Mouse (Mus musculus) testis, postnatal 14 days (tissue): ENCODE data around the gene 1700003E16Rik.
A peak's percentile ranks its signal among the peaks of the same experiment; 100 is the strongest.
"Not testable (repeated sequence)": the region's sequence is repeated elsewhere in the genome, so short reads cannot be mapped to it uniquely, and the experiment has no call there.

Source experiments
- DNase-seq: peaks from one replicate; pipeline ENCODE4 v3.0.0; 2021; ENCODE audit warnings: low spot score

The 1700003E16Rik gene

GRCm38 (mm10) chr6:83159456-83159855 lies 3.3 kb downstream of the 1700003E16Rik start:
- not testable (repeated sequence) for DNase-seq

DNA sequence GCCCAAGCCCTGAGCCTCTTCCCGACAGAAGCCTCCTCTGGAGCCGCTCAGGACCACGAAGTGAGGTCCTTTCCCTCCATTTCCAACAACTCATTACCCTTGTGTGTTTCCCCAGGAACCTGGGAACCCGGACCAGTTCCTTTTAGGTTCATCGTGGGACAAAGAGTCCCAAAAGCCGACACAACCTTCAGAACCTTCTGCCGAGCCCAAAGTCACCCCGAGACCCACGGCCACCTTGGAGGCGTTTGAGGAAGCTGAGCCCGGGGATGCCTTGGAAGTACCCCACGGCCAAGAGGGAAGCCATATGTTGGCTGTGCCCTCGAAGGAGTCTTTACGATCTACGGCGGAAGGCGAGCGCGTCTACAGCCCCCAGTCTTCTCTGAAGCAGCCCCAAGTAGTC lies 5.2 kb downstream of the 1700003E16Rik start:
- no peak for DNase-seq

DNA sequence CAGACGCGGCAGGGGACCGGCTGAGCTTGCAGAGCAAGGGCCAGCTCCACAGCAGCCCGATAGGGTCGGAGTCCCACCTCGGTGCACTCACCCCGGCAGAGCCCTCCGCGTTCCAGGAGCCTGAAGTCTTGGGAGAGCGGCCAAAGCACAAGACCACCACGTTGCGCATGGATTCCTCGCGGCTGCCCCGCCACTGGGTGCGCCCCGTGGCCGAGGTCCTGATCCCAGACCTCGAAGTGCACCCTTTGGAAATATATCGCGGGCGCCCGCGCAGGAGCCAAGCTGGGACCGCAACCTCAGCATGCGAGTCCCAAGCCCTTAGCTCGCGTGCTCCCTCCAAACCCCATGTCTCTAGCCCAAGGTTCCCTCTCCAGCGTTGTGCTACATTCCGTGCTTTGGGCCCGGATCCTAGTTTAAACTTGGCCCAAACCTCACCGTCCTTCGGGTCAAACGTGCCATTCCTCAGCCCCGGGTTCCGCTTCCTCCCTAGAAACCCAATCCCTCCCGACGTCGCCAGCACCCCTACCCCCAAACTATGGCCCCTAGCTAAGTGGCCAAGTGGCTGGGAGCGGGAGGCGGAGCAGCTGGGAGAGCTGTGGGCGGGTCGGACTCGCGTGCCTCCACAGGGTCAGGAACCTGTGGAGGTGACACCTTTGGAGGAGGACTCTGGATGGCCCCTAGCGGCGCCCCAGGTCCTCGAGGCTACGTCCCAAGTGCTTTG lies 5.9 kb downstream of the 1700003E16Rik start:
- peak; percentile 63 for DNase-seq

DNA sequence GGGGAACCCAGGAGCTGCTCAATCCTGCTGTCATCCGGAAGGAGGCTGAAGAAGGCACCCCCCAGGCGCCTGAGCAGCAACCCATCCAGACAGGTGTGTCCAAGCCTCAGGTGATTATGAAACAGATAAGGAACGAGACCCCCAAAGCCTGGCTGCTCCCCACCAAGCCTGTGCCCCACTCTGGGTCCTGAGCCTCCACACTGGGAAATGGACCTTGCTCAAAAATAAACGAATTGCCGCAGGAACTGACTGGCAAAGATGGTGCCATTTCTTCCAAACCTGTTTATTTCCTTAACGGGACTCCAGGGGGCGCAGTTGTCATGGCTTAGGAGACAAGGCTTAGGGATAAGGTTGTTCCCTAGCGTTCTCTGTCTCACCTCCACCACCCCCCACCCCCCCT lies 6.5 kb downstream of the 1700003E16Rik start:
- peak; percentile 66 for DNase-seq

- DNase-seq, result no peak
Observed at GRCm38 (mm10) chr6:83165026-83165606, 8.9 kb downstream of the 1700003E16Rik start.

GRCm38 (mm10) chr6:83165607-83166242 lies 9.5 kb downstream of the 1700003E16Rik start, which contains the start of gene Dctn1:
TSS of gene Dctn1 (plus strand) at chr6:83165920.
- DNase-seq, result peak; percentile 94

GRCm38 (mm10) chr6:83166243-83166630 lies 10.0 kb downstream of the 1700003E16Rik start:
- no peak for DNase-seq

DNA sequence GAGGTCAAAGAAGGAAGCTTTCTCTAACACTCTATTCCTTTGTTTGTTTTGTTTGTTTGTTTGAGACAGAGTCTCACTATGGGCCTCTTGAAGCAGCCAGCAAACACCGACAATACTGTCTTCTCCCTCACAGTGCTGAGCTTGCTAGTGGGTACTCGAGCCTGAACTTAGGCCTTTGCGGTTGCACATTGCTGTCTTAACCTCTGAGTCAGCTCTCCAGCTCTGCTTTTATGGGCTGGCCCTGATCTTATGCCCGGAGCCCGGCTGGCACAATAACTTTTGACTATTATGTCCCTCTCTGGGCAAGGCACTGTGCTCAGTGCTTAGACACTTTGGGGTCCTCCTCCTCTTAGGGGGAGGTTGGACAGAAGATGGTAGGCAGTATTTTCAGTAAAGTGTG lies 13.7 kb downstream of the 1700003E16Rik start:
- no peak for DNase-seq

GRCm38 (mm10) chr6:83171063-83171462 lies 14.9 kb downstream of the 1700003E16Rik start:
- no peak for DNase-seq

- no peak for DNase-seq
Observed at GRCm38 (mm10) chr6:83172240-83172920, 16.2 kb downstream of the 1700003E16Rik start.

DNA sequence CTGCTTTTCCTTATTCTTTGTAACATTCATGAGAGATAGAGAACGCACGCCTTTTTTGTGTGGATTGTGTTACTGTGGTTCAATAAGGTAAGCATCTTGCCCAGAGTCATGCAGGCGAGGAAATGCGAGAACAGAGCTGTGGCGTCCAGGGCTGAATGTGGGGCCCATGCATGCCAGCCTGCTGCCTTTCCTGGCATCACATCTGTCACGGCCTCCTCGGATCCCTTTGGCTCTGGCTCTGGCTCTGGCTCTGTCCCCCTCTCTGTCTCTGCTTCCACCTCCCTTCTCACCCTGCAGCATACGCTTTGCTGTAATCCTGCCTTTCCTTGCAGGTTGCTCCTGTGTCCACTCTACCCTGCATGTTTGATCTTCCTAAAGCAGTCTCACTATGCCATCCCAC lies 19.8 kb downstream of the 1700003E16Rik start:
- DNase-seq, result no peak

DNA sequence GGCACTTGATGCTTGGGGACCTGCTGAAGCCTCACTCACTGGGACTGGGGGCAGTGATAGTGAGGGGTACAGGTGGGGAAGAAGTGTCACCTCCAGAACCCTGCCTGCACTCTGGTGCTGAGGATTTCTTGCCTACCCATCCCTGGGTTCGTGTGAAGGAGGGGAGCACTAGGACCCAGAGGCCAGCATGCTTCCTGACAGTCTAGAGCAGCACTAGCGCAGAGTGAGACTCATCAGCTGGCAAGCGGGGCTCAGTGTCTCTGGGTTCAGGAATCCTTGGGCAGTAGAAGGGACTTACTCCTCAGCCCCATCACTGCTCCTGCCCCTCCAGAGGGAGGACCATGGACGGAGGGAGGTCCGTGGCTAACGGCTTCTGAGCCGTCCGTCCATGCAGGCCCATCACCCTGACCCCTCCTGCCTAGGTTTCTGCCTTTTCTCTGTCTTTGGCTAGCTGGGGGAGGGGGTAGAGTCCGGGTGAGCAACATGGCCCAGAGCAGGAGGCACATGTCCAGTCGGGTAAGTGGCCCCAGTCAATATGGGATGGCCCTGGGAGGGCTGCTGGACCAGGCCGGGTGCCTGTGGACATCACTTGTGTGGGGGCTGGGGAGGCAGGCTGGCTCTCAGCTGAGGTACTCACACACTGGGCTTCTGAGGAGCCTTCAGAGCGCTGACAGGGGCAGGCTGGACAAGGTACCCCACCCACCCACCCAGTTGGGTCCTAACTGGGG lies 23.4 kb downstream of the 1700003E16Rik start:
- DNase-seq, result no peak

DNA sequence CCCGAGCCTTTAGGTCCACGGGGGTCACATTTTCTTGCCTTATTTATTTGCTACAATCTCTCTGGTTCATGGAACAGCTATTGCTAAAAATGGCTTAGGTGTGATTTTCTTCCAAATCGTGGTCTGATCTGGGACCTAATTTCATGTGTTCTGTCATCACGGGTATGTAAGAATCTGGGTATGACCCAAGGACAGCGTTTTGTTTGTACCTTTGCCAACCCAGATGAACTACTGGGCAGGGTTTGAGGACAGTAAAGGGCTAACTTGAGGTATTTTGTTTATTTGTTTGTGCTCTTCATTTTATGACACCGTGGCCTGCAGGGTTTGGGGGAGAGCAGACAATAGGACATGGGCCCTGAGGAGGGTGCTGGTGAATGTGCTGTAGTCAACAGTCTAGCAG lies 24.4 kb downstream of the 1700003E16Rik start:
- DNase-seq, result no peak

GRCm38 (mm10) chr6:83184858-83185435 lies 28.7 kb downstream of the 1700003E16Rik start:
- DNase-seq, result no peak

DNA sequence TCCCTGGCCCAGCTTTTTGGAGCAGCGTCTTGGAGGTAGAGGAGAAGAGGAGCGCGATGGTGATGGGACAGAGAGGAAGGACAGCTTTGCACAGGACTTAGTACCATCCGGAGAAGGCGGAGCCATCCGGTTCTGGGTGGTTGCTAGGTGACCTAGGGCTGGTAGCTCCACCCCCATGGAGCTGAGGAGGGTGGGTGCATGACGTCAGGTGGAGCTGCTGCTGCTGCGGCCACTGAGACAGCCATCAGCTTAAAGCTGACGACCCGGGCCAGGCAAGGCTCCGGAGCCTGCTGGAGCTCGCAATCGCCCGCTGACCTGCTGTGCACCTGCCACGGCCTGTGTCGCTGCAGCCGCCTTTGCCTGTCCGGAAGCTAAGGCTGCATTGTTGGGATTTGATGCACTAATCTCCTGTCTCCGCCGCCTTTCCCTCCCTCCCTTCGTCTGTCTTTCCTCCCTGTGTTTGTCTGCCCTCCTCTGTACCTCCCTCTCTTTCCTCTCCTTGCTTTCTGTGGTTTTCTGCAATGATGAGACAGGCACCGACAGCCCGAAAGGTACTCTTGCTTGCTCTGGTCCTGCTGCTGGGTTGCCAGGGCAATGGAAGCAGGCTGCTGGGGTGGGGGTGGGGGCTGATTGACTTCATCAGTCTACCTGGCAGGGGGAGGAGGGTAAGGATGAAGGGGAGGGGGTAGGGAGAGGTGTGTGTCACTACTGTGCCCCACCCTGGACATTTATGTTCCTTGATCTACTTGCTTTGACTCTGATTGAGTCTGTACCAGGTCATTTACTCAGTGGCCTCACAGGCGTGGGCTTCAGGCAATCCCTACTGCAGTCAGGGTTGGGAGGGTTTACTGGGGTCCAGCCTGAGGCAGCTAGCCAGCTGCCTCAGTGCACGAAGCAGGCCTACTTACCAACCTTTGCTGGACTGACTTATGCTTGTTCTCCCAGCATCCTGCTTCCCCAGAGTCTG lies 30.0 kb downstream of the 1700003E16Rik start:
- peak; percentile 64 for DNase-seq

GRCm38 (mm10) chr6:83186946-83187345 lies 30.7 kb downstream of the 1700003E16Rik start:
- no peak for DNase-seq

DNA sequence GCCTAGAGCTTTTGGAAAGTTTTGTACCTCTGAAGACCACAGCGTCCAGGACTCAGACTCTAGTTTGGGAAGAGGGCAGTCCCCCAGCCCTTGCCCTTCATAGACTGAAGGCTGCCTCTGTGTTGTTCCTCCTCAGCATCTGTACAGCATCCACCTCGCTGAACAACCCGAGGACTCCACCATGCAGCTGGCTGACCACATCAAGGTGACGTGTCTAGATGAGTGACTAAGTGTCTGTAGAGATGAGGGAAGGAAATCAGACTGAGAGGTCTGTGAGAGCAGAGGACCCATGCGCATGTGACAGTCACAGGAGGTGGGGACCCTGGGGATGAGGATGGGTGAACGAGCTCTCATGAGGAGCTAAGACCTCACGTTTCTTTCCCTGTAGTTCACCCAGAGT lies 37.4 kb downstream of the 1700003E16Rik start:
- DNase-seq, result no peak

GRCm38 (mm10) chr6:83197345-83198004 lies 41.3 kb downstream of the 1700003E16Rik start:
- peak; percentile 59 for DNase-seq

- no peak for DNase-seq
Observed at GRCm38 (mm10) chr6:83203320-83203719, 47.1 kb downstream of the 1700003E16Rik start.

- no peak for DNase-seq
Observed at GRCm38 (mm10) chr6:83205851-83206250, 49.6 kb downstream of the 1700003E16Rik start.
